Mouse (Mus musculus): Measurements from ENCODE around the gene Pitpna.
A peak's percentile ranks its signal among the peaks of the same experiment; 100 is the strongest.

Pitpna gene

GRCm38 (mm10) chr11:75563851-75564548 lies 23.9 kb upstream of the Pitpna start:
- no peak for DNase-seq (ENCODE audit: low read depth)

- DNase-seq (ENCODE audit: low read depth), result no peak
Observed at GRCm38 (mm10) chr11:75565849-75566248, 22.0 kb upstream of the Pitpna start.

GRCm38 (mm10) chr11:75566276-75567196 lies 21.4 kb upstream of the Pitpna start:
- DNase-seq (ENCODE audit: low read depth), result no peak

GRCm38 (mm10) chr11:75567346-75568114 lies 20.4 kb upstream of the Pitpna start:
- DNase-seq (ENCODE audit: low read depth), result no peak

GRCm38 (mm10) chr11:75568115-75568511 lies 19.8 kb upstream of the Pitpna start:
- DNase-seq (ENCODE audit: low read depth), result no peak

GRCm38 (mm10) chr11:75568962-75569361 lies 18.9 kb upstream of the Pitpna start:
- no peak for DNase-seq (ENCODE audit: low read depth)

GRCm38 (mm10) chr11:75570375-75571125 lies 17.3 kb upstream of the Pitpna start:
- no peak for DNase-seq (ENCODE audit: low read depth)

GRCm38 (mm10) chr11:75571126-75571990 lies 16.5 kb upstream of the Pitpna start:
- no peak for DNase-seq (ENCODE audit: low read depth)

- DNase-seq (ENCODE audit: low read depth), result no peak
Observed at GRCm38 (mm10) chr11:75572301-75572791, 15.6 kb upstream of the Pitpna start.

- peak; percentile 96 for DNase-seq (ENCODE audit: low read depth)
Observed at GRCm38 (mm10) chr11:75572854-75573650, 14.8 kb upstream of the Pitpna start.

- DNase-seq (ENCODE audit: low read depth), result no peak
Observed at GRCm38 (mm10) chr11:75574378-75575123, 13.3 kb upstream of the Pitpna start.

- no peak for DNase-seq (ENCODE audit: low read depth)
Observed at GRCm38 (mm10) chr11:75575560-75576123, 12.3 kb upstream of the Pitpna start.

GRCm38 (mm10) chr11:75578609-75579008 lies 9.3 kb upstream of the Pitpna start:
- DNase-seq (ENCODE audit: low read depth), result no peak

- no peak for DNase-seq (ENCODE audit: low read depth)
Observed at GRCm38 (mm10) chr11:75581495-75582149, 6.3 kb upstream of the Pitpna start.

GRCm38 (mm10) chr11:75583521-75583920 lies 4.4 kb upstream of the Pitpna start:
- DNase-seq (ENCODE audit: low read depth), result no peak

- DNase-seq (ENCODE audit: low read depth), result no peak
Observed at GRCm38 (mm10) chr11:75585061-75585460, 2.8 kb upstream of the Pitpna start.

GRCm38 (mm10) chr11:75585978-75586377 lies 1.9 kb upstream of the Pitpna start:
- DNase-seq (ENCODE audit: low read depth), result no peak

- DNase-seq (ENCODE audit: low read depth), result no peak
Observed at GRCm38 (mm10) chr11:75586963-75587362, 934 bp upstream of the Pitpna start.
